Mouse (Mus musculus): ENCODE measurements around the gene Gga2.

GRCm38 (mm10) chr7:122018978-122019377, 2.0 kb downstream of the Gga2 start:
- TF ChIP-seq CTCF (IDR thresholded peaks at IDR 0.05; ENCODE audit: low read depth) (no peak), EP300 (IDR thresholded peaks at IDR 0.05; ENCODE audit: low read depth) (no peak)

Measured in liver, postnatal 0 days (tissue).